Mouse (Mus musculus) skeletal muscle tissue, adult 2 months (tissue): Measurements from ENCODE around the gene Gpr89.

Source experiments
- DNase-seq: peaks from one replicate; pipeline ENCODE4 v3.0.0-alpha.2; 2012; ENCODE audit warnings: low read depth, low spot score

Gene Gpr89

DNA sequence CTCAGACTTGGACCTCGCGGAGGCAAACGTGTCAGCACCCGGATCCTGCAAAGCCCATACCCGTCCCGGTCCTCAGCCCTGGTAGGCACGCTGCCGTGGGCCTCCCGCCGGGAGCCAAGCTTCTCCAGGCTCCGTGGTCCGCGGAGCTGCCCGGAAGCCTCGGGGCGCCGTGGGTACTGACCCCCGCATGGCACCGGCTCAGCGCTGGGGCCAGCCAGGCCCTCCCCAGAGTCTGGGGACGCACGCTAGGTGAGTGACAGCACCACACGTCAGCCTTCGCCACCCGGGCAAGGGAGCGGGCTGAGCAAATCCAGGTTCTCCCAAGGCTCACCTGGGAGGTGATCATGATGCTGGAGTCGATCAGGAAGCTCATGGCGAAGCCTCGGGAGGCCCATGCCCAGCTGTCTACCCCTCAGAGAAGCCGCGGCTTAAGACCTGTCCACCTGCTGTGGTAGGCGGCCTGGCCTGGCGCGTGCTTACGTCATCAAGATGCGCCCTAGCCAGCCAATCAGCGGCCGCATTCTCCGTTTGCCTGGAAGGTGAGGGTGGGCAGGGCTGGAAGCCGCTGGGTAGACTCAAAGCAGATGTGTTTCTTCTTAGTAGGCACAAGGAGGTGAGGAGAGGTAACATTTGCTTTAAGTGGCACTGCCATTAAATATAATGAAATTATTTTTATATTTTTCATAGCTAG is at the start of gene Gpr89:
Gene Gpr89, minus strand, starts transcription at position 496 of the 691 bp plus-strand sequence.
- DNase-seq = peak; percentile 85

DNA sequence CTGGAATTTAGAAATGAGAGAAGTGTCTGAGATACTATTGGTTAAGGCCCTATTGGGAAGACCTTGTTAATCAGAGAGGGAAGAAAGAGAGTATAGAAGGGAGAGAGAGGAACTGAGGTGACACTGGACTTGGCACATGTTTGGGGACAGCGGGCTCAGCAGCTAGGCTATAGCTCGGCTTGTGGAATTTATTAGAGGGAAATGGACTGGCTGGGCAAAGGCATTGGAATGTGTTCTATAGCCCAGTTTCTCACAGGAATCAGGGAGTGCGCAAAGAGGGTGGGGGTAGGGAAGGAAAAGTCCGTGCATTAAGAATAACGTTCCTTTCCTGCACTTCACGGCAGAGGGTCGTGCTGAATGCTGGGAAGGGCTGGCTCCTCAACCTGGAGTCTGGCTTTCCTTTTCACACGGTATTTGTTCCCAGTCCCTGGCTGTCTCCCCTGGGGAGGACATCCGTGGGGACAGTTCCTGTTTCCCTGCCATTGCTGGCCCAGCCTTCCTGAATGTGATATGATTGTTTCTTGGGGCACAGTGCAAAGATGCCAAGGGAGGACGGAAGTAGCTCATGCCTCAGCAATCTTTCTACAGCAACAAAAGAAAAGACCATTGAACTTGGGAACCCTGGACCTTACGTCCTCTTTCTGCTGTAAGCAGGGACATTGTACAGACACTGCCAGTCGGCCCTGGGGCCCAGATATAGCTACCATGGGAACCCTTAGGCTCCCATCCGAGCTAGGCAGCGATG is 48.5 kb upstream of the Gpr89 start:
- DNase-seq = peak; percentile 3

DNA sequence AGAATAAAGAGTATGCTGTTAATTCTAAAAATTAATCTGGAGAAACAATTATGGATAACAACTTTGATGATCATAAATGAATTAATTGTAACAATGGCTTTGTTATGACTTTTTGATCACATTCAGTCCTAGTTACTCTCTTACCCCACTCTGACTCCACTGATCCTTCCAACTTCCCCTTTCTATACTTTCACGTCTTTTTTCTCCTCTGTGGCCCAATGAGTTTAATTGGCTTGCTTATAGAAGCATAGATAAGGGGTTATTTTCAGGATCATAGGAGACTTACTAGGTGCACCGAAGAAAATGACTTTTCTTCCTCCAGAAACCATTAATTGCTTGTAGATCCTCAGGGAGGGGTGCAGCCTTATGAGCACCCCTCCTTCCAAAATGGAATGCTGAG is 37.6 kb upstream of the Gpr89 start:
- no peak for DNase-seq

DNA sequence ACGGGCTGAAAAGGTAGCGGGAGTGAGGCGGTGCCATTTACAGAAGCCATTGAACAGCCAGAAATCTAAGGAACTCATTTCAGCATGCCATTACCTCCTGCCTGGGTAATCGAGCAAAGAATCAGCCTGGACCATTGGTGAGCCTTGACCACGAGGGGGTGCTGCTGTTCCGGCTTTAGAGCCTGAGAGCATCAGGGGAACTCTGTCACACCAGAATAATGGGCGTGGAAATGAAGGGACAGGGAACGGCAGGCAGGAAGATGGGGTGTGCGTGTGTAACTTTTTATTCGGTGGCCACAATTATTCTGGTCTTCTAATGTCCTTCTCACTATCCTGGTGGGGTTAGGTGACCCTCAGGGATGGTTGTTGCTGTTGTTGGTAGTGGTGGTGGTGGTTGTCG is 33.6 kb upstream of the Gpr89 start:
- DNase-seq = peak; percentile 58

DNA sequence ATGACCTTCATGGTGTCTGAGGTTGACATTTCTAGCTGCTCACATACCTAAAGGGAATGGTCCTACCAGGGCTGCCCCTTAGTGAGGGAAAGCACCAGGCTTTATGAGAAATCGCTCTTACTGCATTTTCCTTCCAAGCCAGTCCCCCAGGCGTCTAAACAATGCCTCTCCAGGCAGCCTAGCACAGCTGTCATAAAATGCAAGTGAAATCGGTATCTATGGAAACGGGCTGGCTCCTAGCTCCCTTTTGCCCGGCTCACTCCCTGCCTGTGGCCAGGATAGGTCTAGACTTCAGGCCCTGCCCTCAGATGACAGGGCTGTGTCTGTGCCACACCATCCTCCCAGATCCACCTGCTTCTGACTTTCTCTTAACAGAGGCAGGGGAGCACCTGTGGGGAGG is 32.5 kb upstream of the Gpr89 start:
- DNase-seq = no peak

DNA sequence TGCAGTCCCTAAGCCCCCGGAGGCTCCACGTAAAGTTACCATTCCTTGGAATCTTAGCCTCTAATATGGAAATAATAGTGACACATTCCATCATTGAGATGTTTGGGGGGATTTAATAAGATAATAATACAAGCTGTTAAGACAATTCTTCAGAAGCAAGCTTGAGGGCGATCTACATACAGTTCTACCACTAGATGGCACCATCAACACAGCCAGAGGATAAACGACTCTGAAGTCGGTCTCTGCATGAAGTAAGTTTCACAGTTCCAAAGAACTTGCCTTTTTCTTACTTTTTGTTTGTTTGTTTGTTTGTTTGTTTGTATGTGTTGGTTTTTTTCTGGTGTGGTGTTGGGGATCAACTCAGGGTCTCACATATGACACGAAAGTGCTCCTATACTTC is 31.1 kb upstream of the Gpr89 start:
- DNase-seq = peak; percentile 60

DNA sequence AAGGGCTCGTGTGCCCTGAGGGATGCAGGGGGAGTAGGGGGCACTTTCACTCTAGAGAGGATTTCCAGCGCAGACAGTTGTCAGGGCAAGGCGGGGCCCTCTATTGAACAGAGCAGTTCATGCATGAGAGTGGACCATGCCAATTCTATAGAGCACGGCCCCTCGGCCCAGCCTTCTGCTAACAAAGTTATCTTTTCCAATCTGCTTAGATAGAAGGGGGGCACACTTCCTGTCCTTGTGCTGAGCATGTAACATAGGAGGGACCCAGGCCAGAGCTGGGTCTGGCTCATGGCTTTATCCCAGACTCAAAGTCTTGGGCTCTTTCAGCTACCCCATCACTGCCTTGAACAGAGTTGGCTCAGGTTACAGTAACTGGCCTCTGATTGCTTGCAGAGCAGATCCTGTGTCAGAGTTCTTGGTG is 26.1 kb upstream of the Gpr89 start:
- DNase-seq = no peak

DNA sequence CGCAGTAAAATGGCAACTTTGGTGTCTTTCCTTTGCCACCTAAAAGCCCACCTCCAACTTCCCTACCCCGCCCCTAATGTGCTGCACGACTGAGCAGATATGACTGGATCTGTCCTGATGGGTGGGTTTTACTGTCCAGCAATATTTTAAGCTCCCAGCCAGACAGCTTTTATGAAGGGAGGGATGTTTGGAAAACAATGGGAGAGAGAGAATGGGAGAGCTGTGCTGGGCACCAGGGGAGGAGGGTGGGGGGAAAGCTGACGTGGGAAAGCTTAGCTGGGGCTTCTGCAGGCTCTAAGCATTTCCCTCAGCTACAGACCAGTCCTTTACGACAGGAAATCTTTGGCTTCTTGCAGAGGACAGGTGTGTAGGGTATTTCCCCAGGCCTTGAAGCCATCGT is 20.8 kb upstream of the Gpr89 start, which contains the start of gene Gja8:
Gene Gja8, minus strand, starts transcription at position 101 of the 400 bp plus-strand sequence.
- no peak for DNase-seq

DNA sequence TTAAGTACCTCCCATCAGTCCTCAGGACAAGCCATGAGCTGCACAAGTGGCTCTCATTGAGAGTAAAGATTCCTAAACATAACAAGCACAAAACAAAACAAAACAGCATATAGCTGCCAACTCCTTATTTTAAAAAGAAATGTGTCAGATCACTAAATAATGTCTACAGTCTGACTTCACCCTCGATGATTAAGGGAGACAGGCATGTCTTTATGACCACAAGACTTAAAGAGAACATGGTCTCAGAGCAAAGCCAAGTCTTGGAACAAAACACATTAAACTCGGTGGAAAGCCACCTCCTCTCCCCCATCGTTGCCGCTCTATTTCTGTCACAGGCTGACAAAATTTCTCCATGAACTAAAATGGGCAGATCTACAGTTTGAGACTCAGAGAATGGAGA is 19.5 kb upstream of the Gpr89 start:
- DNase-seq = no peak

DNA sequence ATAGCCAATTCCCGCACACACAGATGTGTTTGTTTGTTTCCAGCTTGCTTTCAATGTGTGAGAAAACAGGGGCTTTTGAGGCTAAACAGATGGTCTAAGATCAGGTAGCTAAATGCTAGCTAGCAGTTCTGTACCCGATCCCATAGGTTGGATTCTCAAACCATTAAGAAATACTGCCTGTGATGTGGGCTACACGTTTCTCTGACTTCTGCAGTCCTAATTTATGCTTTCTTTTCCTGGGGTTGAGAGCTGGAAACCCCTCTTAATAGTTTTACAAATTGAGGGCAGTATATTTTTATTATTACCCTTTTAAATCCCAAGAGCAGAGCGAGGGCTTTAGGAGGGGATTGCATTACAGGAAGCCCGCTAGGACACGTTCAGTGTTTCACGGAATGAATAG is 15.8 kb upstream of the Gpr89 start:
- DNase-seq = no peak

DNA sequence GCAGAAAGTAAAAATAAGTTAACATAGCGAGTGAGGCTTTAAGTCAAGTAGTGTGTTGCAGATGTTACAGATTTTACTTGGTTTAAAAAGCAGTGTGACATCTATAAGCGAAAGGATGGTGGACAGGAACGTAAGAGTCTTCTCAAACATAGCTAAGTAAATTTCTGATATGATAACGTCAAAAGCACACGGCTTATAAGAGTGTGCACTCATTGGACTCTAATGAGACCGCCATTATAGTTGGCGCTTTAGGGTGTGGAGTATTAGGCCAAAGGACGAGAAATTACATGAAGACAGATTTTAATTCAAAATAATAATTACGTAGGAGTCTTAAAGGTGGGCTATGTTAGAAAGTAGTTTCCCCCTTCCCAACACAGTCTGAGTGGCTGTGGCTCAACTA is 446 bp upstream of the Gpr89 start:
- no peak for DNase-seq

DNA sequence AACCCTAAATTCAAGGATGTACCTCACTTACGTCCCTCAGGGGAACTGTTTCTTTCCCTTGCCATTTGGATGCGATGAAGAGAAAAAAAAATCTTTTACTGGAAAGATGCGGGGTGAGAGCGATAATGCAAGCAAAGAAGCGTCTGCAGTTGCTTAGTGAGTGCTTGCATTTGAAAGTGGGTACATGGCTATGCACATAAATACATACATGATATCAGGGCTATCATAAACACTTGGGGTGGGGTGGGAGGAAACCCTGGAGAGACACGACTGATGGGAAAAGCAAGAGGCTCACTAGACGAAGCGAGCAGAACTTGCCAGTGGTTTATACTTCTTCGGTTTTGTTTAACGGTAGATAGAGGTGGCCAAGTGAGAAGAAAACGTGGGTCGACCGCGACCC is 753 bp downstream of the Gpr89 start, which contains the start of gene Gja5:
Gene Gja5, plus strand, starts transcription at position 301 of the 400 bp plus-strand sequence.
- no peak for DNase-seq

DNA sequence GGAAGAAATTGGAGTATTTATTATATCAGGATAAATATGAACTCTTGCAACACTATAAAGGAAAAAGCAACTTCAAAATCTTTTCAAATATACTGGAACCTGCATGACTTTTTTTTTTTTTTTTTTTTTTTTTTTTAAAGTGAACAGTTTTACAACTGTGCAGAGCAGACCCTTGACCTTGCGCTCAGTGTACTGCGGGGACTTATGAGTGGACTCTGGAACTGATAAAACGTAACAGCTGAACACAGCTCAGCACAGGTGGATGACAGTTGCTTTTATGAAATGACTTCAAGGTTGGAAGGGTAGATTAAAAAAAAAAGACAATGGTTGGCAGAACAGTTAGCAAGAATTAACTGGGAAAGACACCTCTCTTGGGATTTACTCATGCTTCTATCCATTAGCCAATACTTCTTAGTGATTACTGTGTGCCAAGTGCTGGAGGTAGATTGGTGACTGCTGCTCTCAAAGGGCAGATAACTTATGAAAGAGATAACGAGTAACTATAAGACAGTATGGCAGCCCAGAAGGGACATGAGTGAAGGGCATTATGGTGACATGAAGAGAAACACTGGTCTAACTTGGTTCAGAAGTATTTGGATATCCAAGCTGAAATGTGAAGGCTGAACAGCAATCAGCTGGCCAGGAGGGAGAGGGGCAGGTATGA is 2.7 kb downstream of the Gpr89 start:
- no peak for DNase-seq

DNA sequence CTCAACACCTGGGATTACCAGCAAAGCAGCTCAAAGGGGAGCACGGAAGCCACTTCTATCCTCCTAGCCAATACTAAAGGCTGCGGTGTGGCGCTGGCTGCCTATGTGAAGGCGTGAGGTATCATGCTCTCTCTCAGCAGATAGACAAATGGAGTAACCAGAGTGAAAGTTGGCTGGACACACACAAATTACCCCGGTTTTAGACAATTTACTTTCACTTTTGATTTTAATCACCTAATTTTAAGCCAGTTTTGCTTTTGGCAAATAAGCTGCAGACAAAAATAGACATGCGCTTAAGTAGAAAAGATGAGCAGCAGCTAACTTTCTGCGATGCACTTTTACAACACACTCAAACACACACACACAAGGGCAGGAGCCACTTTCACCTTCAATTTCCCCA is 21.5 kb downstream of the Gpr89 start:
- DNase-seq = no peak

DNA sequence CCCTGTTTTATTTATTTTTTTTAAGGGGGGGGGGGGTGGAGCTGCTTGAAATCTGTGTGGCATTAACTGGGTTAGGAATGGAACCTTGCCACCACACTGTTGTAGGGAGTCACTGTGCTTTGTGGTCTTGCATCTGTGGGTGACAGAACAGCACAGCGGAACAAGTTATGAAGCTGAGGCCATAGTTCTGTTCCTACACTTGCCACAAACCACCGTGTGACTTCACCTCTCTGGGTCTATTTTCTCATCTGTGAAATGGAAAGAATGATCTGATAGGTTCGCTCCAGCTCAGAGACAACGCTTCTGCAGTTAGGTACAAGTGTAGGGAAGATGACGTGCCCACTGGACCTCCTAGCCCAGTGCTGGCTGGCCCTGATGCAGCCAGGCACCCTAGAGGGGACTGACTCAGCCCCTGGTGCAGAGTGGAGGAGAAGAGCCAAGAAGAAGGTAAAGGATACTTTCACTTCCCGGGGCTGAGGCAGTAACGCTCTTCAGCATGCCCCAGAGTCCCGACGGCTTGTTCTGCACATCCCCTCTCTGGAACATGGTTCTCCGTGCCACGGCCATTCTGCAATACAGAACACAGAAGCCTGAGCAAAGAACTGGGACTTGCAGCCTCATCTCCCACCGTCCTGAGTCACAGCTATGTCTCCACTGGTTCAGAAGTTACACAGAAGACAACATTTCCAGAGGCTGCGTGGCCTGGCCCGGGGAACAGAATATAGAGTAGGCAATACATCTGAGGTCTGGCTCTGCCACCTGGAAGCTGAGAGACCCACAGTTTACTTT is 22.9 kb downstream of the Gpr89 start:
- DNase-seq = no peak

DNA sequence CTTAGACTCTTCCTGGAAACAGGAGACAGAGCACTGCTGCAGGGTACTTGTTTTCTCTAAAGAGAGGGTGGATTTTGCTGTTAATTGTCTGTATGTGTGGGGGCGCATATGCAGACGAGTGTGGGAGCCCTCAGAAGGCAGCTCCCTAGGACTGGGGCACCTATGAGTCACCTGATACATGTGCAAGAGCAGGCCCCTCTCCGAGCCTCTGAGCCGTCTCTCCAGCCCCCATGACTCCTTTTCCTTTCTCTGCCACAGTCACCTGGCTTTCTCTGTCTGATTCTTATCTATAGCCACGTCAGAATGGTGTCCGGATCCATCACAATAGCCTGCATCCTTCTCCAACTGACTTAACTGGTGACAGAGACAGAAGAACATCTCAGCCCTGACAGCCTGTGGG is 23.6 kb downstream of the Gpr89 start:
- DNase-seq = no peak

DNA sequence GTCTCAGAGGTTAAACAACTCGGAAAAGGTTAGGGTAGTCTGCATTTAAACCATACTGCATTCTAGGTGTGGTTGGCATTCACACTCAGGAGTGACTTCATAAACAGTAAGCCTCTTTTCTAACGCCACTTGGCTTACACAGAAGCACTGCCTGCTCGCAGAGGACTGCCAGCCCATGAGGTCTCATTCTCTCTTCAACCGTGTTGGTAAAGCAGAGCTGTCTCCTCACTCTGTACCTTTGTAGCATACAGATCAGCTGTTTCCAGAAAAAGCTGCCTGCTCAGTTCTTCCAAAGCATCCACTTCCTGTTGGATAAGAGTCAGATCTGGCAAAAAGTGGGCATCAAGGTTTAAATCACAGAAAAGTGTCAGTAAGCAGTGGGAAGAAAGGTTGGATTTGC is 24.8 kb downstream of the Gpr89 start:
- DNase-seq = no peak

DNA sequence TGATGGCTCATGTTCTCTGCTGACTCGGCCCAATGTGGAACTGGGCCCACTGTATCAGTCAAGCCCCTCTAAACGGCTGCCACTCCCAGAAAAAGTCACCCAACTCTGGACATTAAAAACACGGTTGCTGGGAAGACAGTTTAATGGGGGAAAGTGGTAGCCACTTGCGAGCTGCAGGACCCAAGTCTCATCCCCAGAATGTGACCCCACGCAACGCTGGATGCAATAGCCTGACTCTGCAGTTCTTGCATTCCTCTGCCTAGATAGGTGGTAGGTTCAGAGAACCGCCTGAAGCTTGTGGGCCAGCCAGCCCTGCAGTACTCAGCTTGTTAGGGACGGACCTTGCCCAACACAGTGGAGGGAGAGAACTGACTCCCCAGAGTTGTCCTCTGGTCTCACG is 25.6 kb downstream of the Gpr89 start:
- DNase-seq = no peak

DNA sequence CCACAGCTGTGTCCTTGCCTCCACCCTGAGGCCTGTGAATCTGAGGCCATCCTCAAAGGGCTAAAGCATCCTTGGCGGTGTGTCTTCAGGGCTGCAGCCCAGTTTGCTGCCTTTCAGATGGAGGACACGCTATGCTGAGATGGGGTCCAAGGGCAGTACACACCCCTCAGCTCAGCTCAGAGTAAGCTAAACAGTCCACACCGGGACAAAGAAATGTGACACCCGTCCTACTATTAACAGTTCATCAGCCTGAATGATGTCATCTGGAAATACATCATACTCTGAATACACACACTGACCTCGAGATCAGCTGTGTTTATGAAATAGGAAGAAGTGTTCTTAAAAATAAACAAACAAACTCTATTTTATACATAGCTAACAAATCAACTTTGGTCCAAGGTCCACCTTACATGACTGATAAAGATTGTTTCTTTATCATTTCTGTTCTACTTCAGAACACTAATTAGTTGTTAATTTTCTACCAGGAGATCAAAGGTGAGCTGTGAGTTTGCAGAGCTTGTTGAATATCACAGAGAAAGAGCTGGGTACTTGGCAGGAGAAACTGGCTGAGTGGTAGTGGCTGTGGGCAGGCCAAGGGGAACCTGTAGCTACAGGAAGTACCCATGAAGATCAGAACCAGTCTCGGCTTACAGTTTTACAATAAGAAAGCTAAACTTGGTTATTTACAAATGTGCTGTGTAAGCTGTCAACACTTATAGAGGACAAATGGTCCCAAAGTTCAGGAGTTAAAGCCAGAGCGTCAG is 30.2 kb downstream of the Gpr89 start:
- no peak for DNase-seq

DNA sequence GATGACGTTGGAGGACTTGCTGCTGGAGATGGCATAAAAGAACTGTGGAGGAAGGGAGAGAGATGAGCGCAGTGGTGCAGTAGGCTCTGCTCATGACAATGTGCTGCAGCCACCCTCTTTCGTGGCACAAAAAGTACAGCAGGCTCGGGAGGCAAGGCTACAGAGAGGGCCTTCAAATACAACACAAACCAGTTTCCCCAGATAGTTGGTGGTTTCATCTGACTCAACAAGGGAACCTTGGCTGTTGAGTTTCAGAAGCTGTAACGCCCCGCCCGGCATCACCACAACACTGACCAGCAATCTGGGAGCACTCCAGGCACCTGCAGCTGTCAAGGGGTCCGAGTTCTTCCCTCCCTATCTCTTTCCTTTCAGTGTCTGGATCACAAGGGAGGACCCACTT is 32.6 kb downstream of the Gpr89 start:
- no peak for DNase-seq

DNA sequence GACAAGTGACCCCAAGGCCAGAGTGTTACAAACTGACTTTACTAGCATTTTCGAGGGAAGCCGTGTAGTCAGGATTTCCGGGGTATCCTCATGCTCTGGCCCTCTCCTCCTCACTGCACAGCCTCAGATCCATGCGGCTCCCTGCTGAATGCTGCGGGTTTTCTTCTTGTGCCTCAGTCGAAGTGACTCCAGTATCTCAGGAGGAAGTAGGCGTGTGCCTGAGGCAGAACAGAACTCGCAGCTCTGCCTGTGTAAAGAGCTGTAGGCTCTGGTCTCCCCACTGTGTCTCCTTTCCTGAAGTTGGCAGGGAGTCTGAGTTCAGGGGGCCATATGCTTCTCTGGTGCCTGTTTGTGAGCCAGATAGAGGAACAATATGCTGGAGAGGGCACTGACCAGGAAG is 34.1 kb downstream of the Gpr89 start:
- no peak for DNase-seq
